25 mouse cellular contexts compared by ENCODE assay signal in genomic region chr2:129824254-129824653, GRCm38 (mm10). TPM values are rescaled to one million over a fixed set of nuclear protein-coding genes. Genes with fewer than 3 reads are reported as not detected.
DNase-seq lines count a peak whose midpoint lies in the region; ATAC-seq lines count a peak whose summit lies in the region.
"Had no signal": no experiment of that assay in that cellular context is flagged by ENCODE, and none has a peak within 500 bp of the region (broad histone marks: within the 10 kb centered on the region; RNA-seq: fewer than 3 reads in every experiment).

No protein-coding gene starts in this region.

- WGBS in kidney, embryonic 14.5 days = 95% methylated on average over 6 of the region's 6 CpGs

- no peaks in the 10 kb centered on the region for H3K9me3 ChIP-seq in kidney, embryonic 14.5 days (ENCODE audit: control insufficient read depth, low read length)
- H3K9me3 ChIP-seq: embryonic facial prominence, embryonic 15.5 days; forebrain, embryonic 10.5 days; G1E; heart, embryonic 12.5 days; hindbrain, embryonic 15.5 days had no signal

- ATAC-seq in cerebellum, adult (ENCODE audit: insufficient number of reproducible peaks, low FRiP score, low TSS enrichment) = no peak
- no peak for ATAC-seq in kidney, embryonic 14.5 days (ENCODE audit: low FRiP score, low TSS enrichment)
- ATAC-seq: CD4-positive, CD25-positive, alpha-beta regulatory T cell, adult 4 months; forebrain, embryonic 14.5 days; intestine, embryonic 16.5 days had no signal

- H3K4me3 ChIP-seq in kidney, embryonic 14.5 days (ENCODE audit: low read length) = no peak overlapping the region
- H3K4me3 ChIP-seq: embryonic facial prominence, embryonic 15.5 days; erythroblast, embryonic 14.5 days; forebrain, embryonic 10.5 days; gastrocnemius, adult 2 months; heart, embryonic 12.5 days; hindbrain, embryonic 15.5 days had no signal

- DNase-seq in cerebellum, adult 11-12 months = peak; percentile 43
- peak; percentile 41 to 44 for DNase-seq in cerebellum, postnatal 25 days
- no peak for DNase-seq in cerebellum, adult 8-10 months
- peak; percentile 31 for DNase-seq in kidney, adult 11 months
- DNase-seq in kidney, postnatal 4 days = no peak
- DNase-seq in kidney, postnatal 14 days = peak; percentile 31
- DNase-seq: adrenal gland, adult 8-10 months; adrenal gland, postnatal 36 days; B cell, adult 2 months; embryo, embryonic 11 days; gastrocnemius, adult 2 months; gastrocnemius, postnatal 25 days; heart, adult 18-20 months; heart, postnatal 36 days had no signal

- H3K27me3 ChIP-seq in kidney, embryonic 14.5 days (ENCODE audit: control insufficient read depth, insufficient read depth, low read length) = no peaks in the 10 kb centered on the region
- H3K27me3 ChIP-seq: embryonic facial prominence, embryonic 15.5 days; heart, embryonic 12.5 days; hindbrain, embryonic 15.5 days had no signal

- H3K9ac ChIP-seq in kidney, embryonic 14.5 days (ENCODE audit: low read depth, low read length) = no peak overlapping the region
- H3K9ac ChIP-seq: embryonic facial prominence, embryonic 15.5 days; heart, embryonic 12.5 days; hindbrain, embryonic 15.5 days had no signal

- no peaks in the 10 kb centered on the region for H3K4me1 ChIP-seq in kidney, embryonic 14.5 days (ENCODE audit: control insufficient read depth, insufficient read depth, low read length)
- H3K4me1 ChIP-seq: embryonic facial prominence, embryonic 15.5 days; forebrain, embryonic 10.5 days had no signal

- H3K4me2 ChIP-seq in kidney, embryonic 14.5 days (replicated peaks; ENCODE audit: low read depth, low read length) = no peak overlapping the region
- H3K4me2 ChIP-seq: embryonic facial prominence, embryonic 15.5 days; heart, embryonic 12.5 days; hindbrain, embryonic 15.5 days had no signal

- H3K27ac ChIP-seq in kidney, embryonic 14.5 days (ENCODE audit: low read depth, low read length) = no peak overlapping the region
- H3K27ac ChIP-seq: embryonic facial prominence, embryonic 15.5 days; forebrain, embryonic 10.5 days; gastrocnemius, adult 2 months; hindbrain, embryonic 15.5 days had no signal

- peaks cover 27% of the 10 kb centered on the region for H3K36me3 ChIP-seq in kidney, embryonic 14.5 days (ENCODE audit: control insufficient read depth, insufficient read depth, low read length)

RNA-seq across cellular contexts. Expression of gene Stk35, which starts 23.9 kb away (rescaled TPM):
- 8.7 and 16.4 TPM in 2 replicates for polyA plus RNA-seq in kidney, embryonic 14.5 days (2014; fragmentation: Nextera tagmentation; extraction: Ambion mirVana)

Comparison
In these comparisons a context has a peak if more than half of its experiments do, and no peak if none do; other contexts are left out.
1. DNase-seq: peak in cerebellum, adult 11-12 months (single experiment), cerebellum, postnatal 25 days (2 of 2), kidney, adult 11 months (single experiment) and kidney, postnatal 14 days (single experiment); none in cerebellum, adult 8-10 months (single experiment) and kidney, postnatal 4 days (0 of 2).